Mouse (Mus musculus) c-Kit-negative CD71-positive TER-119-positive erythroid progenitor cells, embryonic 14.5 days (primary cell): ENCODE measurements around the gene Vangl2.

Experiments
- DNase-seq: peaks from one replicate; pipeline ENCODE4 v3.0.0-alpha.2; 2013; ENCODE audit warnings: low read depth, low spot score

Gene Vangl2

GRCm38 (mm10) chr1:171969221-171969620, 59.0 kb downstream of the Vangl2 start:
- no peak for DNase-seq

GRCm38 (mm10) chr1:171966054-171966790, 62.0 kb downstream of the Vangl2 start:
- no peak for DNase-seq

GRCm38 (mm10) chr1:171963613-171964012, 64.6 kb downstream of the Vangl2 start:
- no peak for DNase-seq

- no peak for DNase-seq
Measured at GRCm38 (mm10) chr1:171961704-171962103, 66.5 kb downstream of the Vangl2 start.

GRCm38 (mm10) chr1:171960726-171961125, 67.5 kb downstream of the Vangl2 start:
- no peak for DNase-seq

- no peak for DNase-seq
Measured at GRCm38 (mm10) chr1:171957411-171957810, 70.8 kb downstream of the Vangl2 start.

GRCm38 (mm10) chr1:171955071-171955470, 73.2 kb downstream of the Vangl2 start:
- DNase-seq = no peak
